Mouse (Mus musculus): Measurements from ENCODE around the gene Fstl4.

- TF ChIP-seq CTCF (IDR thresholded peaks at IDR 0.05; ENCODE audit: low read depth) (no peak), EP300 (IDR thresholded peaks at IDR 0.05; ENCODE audit: low read depth) (no peak)
Measured at GRCm38 (mm10) chr11:53101732-53102131, 337.3 kb downstream of the Fstl4 start.

Data from liver, embryonic 14.5 days (tissue).